In the genomic region with DNA sequence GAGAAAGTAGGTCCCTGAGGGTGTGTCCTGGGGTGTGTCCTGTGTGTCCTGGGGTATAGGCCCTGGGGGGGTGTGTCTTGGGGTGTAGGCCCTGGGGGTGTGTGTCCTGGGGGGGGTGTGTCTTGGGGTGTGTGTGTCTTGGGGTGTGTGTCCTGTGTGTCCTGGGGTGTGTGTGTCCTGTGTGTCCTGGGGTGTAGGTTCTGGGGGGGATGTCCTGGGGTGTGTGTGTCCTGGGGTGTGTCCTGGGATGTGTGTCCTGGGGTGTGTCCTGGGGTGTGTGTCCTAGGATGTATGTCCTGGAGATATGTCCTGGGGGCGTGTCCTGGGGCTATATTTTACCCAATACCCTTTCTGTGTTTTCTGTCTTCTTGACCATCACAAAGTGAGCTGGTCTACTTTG, we compare ENCODE assay signal across 13 mouse cellular contexts.
"Had no signal": no experiment of that assay in that cellular context is flagged by ENCODE, and none has a peak within 500 bp of the region (broad histone marks: within the 10 kb centered on the region; RNA-seq: fewer than 3 reads in every experiment).

No protein-coding gene starts in this region.

- H3K9ac ChIP-seq: liver, embryonic 14.5 days; midbrain, embryonic 13.5 days; neural tube, embryonic 15.5 days had no signal

- H3K27me3 ChIP-seq: midbrain, embryonic 13.5 days; neural tube, embryonic 15.5 days had no signal

- H3K4me1 ChIP-seq: neural tube, embryonic 15.5 days had no signal

- ATAC-seq: midbrain, embryonic 13.5 days had no signal

- H3K36me3 ChIP-seq: midbrain, embryonic 13.5 days; neural tube, embryonic 15.5 days had no signal

- H3K4me2 ChIP-seq: midbrain, embryonic 13.5 days; neural tube, embryonic 15.5 days had no signal

- H3K9me3 ChIP-seq: midbrain, embryonic 13.5 days; neural tube, embryonic 15.5 days had no signal

- H3K4me3 ChIP-seq: midbrain, embryonic 13.5 days; myocyte; neural tube, embryonic 15.5 days had no signal

- DNase-seq: kidney, adult 11 months; left cerebral cortex, postnatal 4 days; liver; lung, adult 2 months; lung, postnatal 36 days; right cerebral cortex, adult 18-20 months; right cerebral cortex, postnatal 25 days; thymus, postnatal 36 days had no signal

- H3K27ac ChIP-seq: kidney, postnatal 0 days; liver, embryonic 14.5 days; midbrain, embryonic 13.5 days; neural tube, embryonic 15.5 days had no signal
